Mouse (Mus musculus) midbrain, postnatal 0 days (tissue): ENCODE measurements at regions not wholly inside any gene's neighbourhood (a gene's known extent, or its start where the extent isn't known, plus 50 kb on each side); places are given as distances from the start of the nearest gene placed in this dataset.

ENCODE experiments used
- ATAC-seq: fragments of 200-750 bp; cut with Nextera tagmentation; 2 replicates; pipeline ENCODE4 v1.8.0; 2017; ENCODE audit warnings: moderate number of reproducible peaks, mild to moderate bottlenecking, moderate TSS enrichment, moderate library complexity; ENCODE audit not compliant: low FRiP score
- DNase-seq: peaks from one replicate; pipeline ENCODE4 v3.0.0-alpha.2; 2015; ENCODE audit warnings: low spot score
- H3K27ac ChIP-seq: fragments of 300-500 bp; sonication (generic); 2 replicates; pipeline ENCODE4 v1.5.1; 2014; ENCODE audit warnings: low read depth, mild to moderate bottlenecking, low read length, mixed read lengths
- H3K27me3 ChIP-seq: fragments of 300-500 bp; sonication (generic); 2 replicates; pipeline ENCODE4 v1.6.1; 2014; ENCODE audit warnings: low read length, control low read depth, mixed read lengths; ENCODE audit not compliant: insufficient read depth
- H3K36me3 ChIP-seq: fragments of 300-500 bp; sonication (generic); 2 replicates; pipeline ENCODE4 v1.6.1; 2014; ENCODE audit warnings: low read length, control low read depth, mixed read lengths; ENCODE audit not compliant: insufficient read depth
- H3K4me1 ChIP-seq: fragments of 300-500 bp; sonication (generic); 2 replicates; pipeline ENCODE4 v1.6.1; 2014; ENCODE audit warnings: mild to moderate bottlenecking, control low read depth, antibody characterized with exemption, low read length, mixed read lengths; ENCODE audit not compliant: insufficient read depth
- H3K4me2 ChIP-seq: fragments of 300-500 bp; sonication (generic); 2 replicates; pipeline ENCODE4 v1.6.1; 2014; ENCODE audit warnings: low read depth, mild to moderate bottlenecking, low read length, mixed read lengths; ENCODE audit not compliant: poor library complexity, severe bottlenecking
- H3K4me3 ChIP-seq: fragments of 300-500 bp; sonication (generic); 2 replicates; pipeline ENCODE4 v1.5.1; 2014; ENCODE audit warnings: low read depth, mild to moderate bottlenecking, low read length, moderate library complexity
- H3K9ac ChIP-seq: fragments of 300-500 bp; sonication (generic); replicated peaks from 2 replicates; pipeline ENCODE4 v1.6.1; 2014; ENCODE audit warnings: mild to moderate bottlenecking, low read length, moderate library complexity, mixed read lengths; ENCODE audit not compliant: poor library complexity, severe bottlenecking
- H3K9me3 ChIP-seq: fragments of 300-500 bp; sonication (generic); 2 replicates; pipeline ENCODE4 v1.6.1; 2016; ENCODE audit warnings: low read length, control low read depth
- CTCF ChIP-seq: IDR thresholded peaks from 2 replicates; pipeline ENCODE4 v1.5.1; 2016; ENCODE audit warnings: antibody characterized with exemption, mild to moderate bottlenecking
- WGBS: fragments of 180-500 bp; shearing (Covaris S2); extraction: QIAGEN DNeasy Blood & Tissue Kit; methylation state at CpG from one replicate; pipeline ENCODE4 v1.1.7; 2014; 5-methylcytosine and 5-hydroxymethylcytosine counted together

DNA sequence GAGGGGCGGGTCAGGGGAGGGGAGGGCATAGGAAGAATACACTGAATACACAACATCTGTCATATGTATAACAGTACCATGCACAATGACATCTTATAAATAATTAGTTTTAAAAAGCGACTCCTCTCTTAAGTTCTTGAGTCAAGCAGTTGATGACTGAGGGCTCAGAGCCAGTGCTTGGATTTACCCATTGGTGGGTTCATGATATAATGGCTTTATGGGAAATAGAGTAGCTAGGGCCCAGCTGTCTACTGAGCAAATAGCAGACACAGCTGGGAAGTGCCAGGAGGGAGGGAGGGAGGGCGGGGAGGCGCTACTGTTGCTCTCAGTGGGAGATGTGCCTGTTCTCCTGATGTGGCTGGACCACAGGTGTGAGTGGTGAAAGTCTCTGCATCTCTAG is 268.5 kb downstream of the Matn1 start:
- Histone ChIP-seq H3K36me3 (no peaks in the 10 kb centered on the region), H3K27ac (no peak overlapping the region), H3K27me3 (no peaks in the 10 kb centered on the region), H3K9ac (no peak overlapping the region), H3K4me3 (no peak overlapping the region), H3K4me2 (no peak overlapping the region), H3K4me1 (no peaks in the 10 kb centered on the region), H3K9me3 (no peaks in the 10 kb centered on the region)
- DNase-seq (no peak), ATAC-seq (no peak)
- WGBS = 60% methylated on average over 4 of the region's 4 CpGs
- no peak for TF ChIP-seq CTCF

DNA sequence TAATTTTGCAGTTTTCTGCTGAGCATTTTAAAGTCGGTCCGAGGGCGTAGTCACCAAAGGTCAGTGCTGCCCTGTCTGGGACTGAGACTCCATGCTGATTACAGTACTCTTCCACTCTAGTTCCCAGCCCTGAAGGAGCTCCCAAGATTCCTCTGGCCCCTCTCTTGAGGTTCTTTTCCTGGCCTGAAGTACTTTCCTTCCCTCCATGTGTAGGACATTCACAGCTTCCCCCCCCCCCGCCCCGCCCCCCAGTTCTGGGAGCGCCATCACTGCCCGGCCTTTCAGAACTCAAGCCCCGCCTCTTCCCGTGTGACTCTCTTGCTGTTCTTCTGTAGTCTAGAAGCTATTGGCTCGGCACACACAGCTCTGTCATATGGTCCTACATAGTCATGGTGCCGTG is 271.5 kb downstream of the Matn1 start:
- no peaks in the 10 kb centered on the region for H3K27me3 ChIP-seq
- 84% methylated on average over 11 of the region's 11 CpGs for WGBS
- H3K36me3 ChIP-seq = no peaks in the 10 kb centered on the region
- no peak overlapping the region for H3K27ac ChIP-seq
- H3K4me1 ChIP-seq = no peaks in the 10 kb centered on the region
- DNase-seq (no peak), ATAC-seq (no peak)
- H3K9me3 ChIP-seq = no peaks in the 10 kb centered on the region
- no peak overlapping the region for H3K4me2 ChIP-seq
- H3K9ac ChIP-seq = no peak overlapping the region
- TF ChIP-seq CTCF = no peak
- H3K4me3 ChIP-seq = no peak overlapping the region

DNA sequence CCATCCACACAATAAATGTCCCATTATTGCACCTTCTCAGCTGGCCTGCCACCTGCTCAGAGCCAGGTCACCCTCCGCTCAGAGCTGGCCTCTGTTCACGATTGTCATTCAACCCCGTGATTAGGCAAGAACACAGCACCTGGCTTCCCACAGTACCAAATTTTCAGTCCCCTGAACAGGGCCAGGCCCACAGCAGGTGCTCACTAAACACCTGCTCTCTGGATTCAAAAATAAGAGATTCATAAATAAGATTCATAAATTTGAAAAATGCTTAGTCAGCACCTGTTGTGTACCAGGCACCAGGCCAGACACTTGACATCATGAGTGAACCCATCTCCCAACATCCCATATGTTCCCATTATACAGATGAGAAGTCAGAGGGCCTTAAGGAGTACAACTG is 272.2 kb downstream of the Matn1 start:
- H3K27me3 ChIP-seq = no peaks in the 10 kb centered on the region
- no peak for TF ChIP-seq CTCF
- H3K27ac ChIP-seq = no peak overlapping the region
- ATAC-seq (no peak), DNase-seq (no peak)
- no peak overlapping the region for H3K9ac ChIP-seq
- H3K4me1 ChIP-seq = no peaks in the 10 kb centered on the region
- H3K9me3 ChIP-seq = no peaks in the 10 kb centered on the region
- 86% methylated on average over 3 of the region's 3 CpGs for WGBS
- H3K4me2 ChIP-seq = no peak overlapping the region
- no peaks in the 10 kb centered on the region for H3K36me3 ChIP-seq
- no peak overlapping the region for H3K4me3 ChIP-seq

DNA sequence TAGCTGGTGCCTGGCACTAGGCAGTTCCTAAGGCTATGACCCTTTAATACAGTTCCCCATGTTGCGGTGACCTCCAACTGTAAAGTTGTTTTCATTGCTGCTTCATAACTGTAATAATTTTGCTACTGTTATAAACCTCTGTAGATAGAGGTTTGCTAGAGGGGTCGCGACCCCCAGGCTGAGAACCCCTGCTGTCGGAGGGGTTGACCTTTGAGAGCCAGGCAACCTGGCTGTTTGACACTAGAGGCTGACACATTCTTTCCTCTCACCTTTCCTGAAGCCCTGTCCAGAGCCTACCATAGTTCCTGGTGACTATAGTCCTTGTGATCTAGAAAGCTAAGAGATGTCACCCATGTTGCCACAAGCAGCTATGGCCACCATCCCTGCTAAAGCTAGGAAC is 272.9 kb downstream of the Matn1 start:
- Histone ChIP-seq H3K9ac (no peak overlapping the region), H3K36me3 (no peaks in the 10 kb centered on the region), H3K27me3 (no peaks in the 10 kb centered on the region), H3K9me3 (no peaks in the 10 kb centered on the region), H3K27ac (no peak overlapping the region), H3K4me2 (no peak overlapping the region), H3K4me1 (no peaks in the 10 kb centered on the region), H3K4me3 (no peak overlapping the region)
- DNase-seq (no peak), ATAC-seq (no peak)
- 93% methylated on average over 4 of the region's 4 CpGs for WGBS
- TF ChIP-seq CTCF = no peak

DNA sequence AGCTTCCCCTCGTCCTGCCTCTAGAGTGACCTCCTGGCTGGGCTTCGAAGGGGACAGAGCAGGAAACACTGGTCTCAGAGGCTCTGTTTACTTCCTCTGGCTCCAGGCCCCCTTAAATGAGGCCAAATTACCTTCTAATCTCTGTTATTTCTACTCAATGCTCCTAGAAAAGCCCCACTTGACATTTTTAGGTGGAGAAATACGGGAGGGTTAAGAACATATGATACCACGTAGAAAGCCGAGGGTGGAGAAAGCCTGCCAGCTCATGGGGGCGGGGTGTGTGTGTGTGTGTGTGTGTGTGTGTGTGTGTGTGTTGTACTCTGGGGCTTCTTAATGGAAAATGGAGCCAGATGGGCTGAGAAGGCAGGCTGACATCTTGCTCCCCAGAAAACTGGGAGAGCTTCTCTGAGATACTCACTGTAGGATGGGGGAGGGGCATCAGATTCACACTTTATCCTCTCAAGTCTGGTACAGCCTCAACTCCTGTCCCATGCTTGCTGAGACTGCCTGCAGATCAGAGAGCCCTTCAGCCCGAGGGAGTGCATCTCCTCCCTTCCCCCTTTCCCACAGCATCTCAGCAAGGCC is 273.5 kb downstream of the Matn1 start:
- no peaks in the 10 kb centered on the region for H3K9me3 ChIP-seq
- H3K36me3 ChIP-seq = no peaks in the 10 kb centered on the region
- H3K27me3 ChIP-seq = no peaks in the 10 kb centered on the region
- WGBS = 69% methylated on average over 7 of the region's 7 CpGs
- DNase-seq (no peak), ATAC-seq (no peak)
- no peak overlapping the region for H3K27ac ChIP-seq
- H3K4me2 ChIP-seq = no peak overlapping the region
- no peak overlapping the region for H3K9ac ChIP-seq
- no peaks in the 10 kb centered on the region for H3K4me1 ChIP-seq
- H3K4me3 ChIP-seq = no peak overlapping the region
- no peak for TF ChIP-seq CTCF

DNA sequence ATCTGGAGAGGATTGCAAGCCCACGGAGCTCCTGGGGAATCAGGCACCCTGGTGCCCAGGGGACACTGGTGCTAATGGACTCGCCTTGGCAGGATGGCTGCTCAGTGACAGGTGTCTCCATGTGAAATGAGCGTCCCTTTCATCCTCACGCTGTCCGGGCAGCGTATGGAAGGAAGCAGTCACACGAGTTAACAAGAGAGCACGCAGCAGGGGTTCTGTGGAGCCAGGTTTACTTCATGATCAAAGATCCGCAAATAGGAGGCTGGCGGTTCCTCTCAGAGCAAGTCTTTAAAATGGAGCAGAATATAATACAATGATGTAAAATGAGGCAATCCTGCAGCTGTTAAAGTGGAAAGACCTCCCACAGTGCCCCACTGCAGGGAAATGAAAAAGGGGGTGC is 276.8 kb downstream of the Matn1 start:
- no peak overlapping the region for H3K9ac ChIP-seq
- ATAC-seq (no peak), DNase-seq (no peak)
- no peak overlapping the region for H3K4me2 ChIP-seq
- H3K36me3 ChIP-seq = no peaks in the 10 kb centered on the region
- no peaks in the 10 kb centered on the region for H3K9me3 ChIP-seq
- WGBS = 41% methylated on average over 10 of the region's 10 CpGs
- H3K4me3 ChIP-seq = no peak overlapping the region
- H3K27me3 ChIP-seq = no peaks in the 10 kb centered on the region
- H3K4me1 ChIP-seq = no peaks in the 10 kb centered on the region
- no peak overlapping the region for H3K27ac ChIP-seq
- TF ChIP-seq CTCF = no peak
